Mouse (Mus musculus) lung, adult 18-20 months (tissue): ENCODE measurements around the gene Anapc13.

Experiments
- DNase-seq, 2 experiments: peaks; one replicate each; pipeline ENCODE4 v3.0.0; 2022; ENCODE audit warnings: mixed read lengths in 2 of 2

The Anapc13 gene

GRCm38 (mm10) chr9:102625983-102626838 is at the start of gene Anapc13, which contains the start of gene Cep63:
Gene Anapc13, plus strand, starts transcription at chr9:102626296.
Gene Cep63, minus strand, starts transcription at chr9:102626534.
- DNase-seq = peak; percentile 97

GRCm38 (mm10) chr9:102577480-102577879 is 48.6 kb upstream of the Anapc13 start:
- peak; percentile 22 to 32 for DNase-seq

DNA sequence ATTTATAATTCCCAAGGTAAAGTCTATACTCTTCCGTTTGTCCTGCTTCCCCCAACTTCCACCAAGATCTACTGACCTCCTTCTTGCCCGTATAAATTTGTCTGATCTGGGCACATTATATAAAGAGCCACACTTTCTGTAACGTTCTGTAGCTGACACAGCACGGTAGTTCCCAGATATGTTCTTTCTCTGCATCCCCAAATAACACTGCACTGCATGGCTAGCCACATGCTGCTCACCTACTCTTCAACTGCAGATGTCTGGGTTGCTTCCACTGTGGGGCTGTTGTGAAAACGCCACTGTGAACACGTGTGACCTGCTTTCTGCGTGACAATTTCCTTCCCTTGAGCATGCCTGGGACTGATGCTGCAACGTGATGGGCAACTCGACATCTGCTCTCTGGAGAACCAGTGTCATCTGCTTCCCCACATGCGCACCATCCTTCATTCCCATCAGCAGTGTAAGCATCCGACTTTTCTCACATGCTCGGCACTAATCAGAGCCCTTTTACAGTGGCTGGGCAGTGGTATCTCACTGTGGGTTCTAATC is 44.1 kb upstream of the Anapc13 start:
- DNase-seq = no peak

GRCm38 (mm10) chr9:102587347-102587746 is 38.7 kb upstream of the Anapc13 start:
- DNase-seq = no peak

DNA sequence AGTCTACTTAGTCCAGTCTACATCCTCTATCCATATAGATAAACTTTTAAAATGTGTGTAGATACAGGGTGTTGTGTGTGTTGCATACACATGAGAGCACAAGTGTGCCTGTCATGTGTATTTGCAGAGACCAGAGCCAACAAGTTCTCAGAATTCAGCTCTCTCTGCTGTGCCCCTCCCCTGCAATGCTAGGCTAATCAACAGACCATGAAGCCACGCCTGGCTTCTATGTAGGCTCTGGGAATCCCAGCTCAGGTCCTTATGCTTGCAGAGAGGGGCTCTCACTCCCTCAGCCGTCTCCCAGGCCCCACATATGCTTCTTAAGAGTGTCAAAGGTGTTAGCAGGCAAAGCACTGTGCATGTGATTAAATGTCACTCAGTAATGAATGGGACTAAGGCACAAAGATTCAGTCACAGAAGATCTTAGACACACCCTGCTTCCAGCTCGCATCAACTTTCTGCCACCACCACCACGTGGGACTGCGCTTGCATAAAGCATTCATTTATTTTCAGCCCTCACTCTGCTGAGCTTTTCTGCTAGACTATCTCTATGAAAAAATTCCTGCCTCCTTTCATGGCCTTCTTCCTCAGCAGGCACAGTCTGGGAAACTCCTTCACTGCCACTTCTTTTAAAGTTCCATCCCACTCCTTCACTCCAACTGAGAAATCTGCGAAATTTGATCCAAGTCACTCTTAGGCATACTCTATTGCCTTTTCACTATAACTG is 31.3 kb upstream of the Anapc13 start:
- no peak for DNase-seq

- DNase-seq = no peak
Measured at GRCm38 (mm10) chr9:102595662-102596436, 30.2 kb upstream of the Anapc13 start.

DNA sequence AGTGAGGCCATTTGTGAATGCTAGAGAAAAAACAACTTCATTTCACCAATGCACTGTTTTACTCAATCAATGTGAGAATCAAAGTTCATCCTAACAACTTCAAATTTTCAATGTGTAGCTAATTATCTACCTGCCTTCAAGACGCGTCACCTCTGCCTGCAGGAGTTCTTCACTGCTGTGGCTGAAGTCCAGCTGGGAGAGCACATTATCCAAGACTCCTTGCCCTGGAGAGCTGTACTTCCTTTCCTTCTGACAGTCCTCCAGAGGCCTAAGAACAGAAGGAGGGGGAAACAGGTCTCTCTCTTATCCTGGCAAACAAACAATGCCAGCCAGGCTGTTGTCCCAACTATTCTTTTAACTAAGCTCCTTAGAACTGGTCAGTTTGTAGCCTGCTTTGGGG is 24.9 kb upstream of the Anapc13 start:
- no peak for DNase-seq

DNA sequence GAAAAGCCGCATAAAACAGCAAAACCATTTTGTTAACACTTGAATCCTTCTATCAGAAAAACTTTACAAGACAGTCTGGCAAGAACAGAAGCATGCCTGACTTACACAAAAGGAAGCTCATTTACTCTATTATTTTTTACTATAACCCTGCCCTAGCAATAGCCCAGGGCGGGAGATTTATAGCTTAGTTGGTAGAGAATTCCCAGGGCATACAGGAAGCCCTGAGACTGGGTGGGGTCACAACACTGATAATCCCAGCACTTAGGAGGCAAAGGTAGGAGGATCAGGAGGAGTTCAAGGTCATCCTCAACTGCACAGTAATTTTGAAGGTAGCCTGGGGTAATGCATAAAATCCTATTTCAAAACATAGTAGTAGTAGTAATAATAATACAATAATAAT is 24.4 kb upstream of the Anapc13 start:
- no peak for DNase-seq

DNA sequence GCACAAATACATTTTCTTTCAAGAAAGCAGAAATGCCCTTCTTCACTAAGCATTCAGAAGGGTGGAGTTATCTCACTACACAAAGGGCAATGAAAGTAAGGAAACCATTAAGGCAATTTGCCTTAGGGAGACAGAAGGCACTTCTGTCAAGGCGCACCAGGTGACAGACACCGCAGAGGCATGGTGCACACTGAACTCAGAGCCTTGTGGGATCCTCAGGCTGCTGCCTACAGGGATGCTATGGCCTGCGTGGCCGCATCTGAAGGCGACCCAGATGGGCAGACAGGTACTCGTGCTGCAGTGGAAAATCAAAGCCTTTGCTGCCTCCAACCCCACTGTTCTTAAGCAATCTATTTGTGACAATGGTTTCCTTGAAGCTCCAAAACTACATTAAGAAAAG is 20.9 kb upstream of the Anapc13 start:
- no peak for DNase-seq

DNA sequence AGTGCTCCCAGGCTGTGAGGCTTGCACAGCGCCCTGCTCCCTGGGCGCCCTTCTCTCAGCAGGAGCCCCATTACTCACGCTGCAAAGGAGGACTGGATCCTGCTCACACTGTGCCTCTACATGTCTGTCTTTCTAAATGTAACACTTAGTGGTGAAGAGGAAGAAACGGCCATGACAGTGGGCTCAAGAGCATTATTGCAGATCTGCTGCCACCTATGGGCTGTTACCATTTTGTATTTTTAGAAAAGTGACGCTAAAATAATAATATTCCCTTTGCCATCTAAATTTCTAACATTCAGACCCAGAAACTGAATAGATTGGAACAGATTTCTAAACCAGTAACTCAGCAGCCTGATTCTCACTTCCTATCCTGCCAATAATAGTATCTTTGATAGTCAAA is 18.6 kb upstream of the Anapc13 start:
- DNase-seq = no peak

DNA sequence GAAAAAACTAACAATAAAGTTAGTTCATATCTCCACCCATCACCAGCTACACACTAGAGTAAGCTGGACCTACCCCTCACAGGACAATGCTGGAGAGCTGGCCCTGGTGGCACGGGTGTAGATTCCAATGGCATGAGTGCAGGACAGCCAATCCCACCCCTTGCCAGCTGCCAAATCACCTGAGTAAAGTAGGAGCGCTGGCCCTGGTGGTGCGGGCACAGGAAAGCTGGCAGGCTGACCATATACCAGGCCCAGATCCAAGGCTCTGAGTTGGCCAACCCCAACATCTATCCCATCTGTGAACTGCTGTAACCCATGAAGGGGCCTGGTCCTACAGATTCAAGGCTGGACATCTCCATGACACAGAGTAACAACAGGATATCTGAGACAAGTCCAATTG is 16.9 kb upstream of the Anapc13 start:
- no peak for DNase-seq

DNA sequence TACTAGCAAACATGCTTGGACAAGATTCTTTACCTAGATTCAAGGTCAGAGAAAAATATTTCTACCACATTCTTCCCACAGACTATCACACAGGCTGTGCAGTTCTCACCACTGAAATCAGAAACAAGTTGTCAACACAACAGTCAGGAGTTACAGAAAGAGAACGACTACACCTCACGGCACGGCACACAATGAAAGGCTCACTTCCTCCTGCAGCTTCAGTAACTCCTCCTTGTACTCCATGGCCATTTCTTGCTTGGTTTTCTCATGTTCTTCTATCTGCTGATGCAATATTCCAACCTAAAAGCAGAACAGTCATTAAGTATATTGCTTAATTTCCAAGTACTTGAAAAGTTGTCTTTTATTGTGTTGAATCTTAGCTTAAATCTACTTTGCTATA is 11.0 kb upstream of the Anapc13 start:
- no peak for DNase-seq

GRCm38 (mm10) chr9:102616267-102616666 is 9.8 kb upstream of the Anapc13 start:
- no peak for DNase-seq

GRCm38 (mm10) chr9:102621385-102621784 is 4.7 kb upstream of the Anapc13 start:
- no peak for DNase-seq

DNA sequence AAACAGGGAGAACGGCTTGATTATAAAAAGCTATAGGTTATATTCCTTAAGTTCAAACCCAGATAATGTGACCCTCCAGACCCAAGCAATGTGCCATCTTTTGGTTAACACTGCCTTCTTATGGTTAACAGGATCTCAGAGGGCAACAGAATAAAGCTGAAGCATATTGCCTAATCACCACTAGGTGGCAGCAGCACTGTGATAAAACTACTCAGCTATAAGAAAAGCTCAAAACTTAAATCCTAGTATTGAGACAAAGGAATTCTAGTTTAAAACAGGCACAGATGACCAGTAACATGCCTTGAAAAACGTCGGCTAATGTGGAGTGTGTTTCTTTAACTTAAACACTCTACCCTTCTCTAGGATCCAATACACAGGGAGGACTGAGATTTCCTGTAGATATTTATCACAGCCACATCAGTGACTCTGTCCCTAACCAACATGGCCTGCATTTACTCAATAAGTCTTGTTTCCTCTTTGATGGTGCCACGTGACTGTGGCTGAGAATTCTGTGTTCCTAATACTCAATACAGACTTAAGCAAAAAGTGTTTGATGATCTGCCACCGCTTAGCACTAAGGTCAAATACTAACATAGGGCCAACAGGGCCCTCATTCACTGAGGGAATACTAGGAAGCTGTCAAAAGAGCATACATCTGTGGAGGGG is 3.8 kb upstream of the Anapc13 start:
- peak in 1 of 2 experiments; percentile 44 for DNase-seq

- no peak for DNase-seq
Measured at GRCm38 (mm10) chr9:102622876-102623275, 3.2 kb upstream of the Anapc13 start.

GRCm38 (mm10) chr9:102623581-102623980 is 2.5 kb upstream of the Anapc13 start:
- DNase-seq = peak; percentile 38 to 57

DNA sequence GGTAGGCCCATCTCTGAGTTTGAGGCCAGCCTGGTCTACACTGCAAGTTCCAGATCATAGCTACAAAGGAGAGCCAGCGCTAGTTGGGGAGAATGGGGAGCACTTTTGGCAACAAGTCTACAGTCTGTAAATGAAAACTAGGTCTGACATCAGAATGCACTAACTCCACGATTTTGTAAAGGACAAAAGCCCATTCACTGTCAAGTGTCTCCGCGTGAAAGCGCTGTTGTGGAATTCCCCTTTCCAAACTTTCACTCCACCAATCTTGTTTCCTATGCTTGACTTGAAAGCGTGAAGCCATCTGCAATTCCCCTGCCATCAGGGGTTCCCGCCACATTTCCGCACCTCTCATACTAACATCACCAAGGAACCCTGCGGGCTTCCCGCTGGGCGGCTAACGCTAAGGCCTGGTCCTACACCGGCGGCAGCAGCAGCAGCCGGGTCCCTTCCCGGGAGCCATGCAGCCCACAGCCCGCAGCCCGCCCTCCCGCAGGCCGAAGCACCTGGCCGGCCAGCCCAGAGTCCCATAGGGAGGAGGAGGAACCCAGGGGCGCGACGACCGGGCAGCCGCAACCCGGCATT is 604 bp upstream of the Anapc13 start:
- peak in 1 of 2 experiments; percentile 9 for DNase-seq

GRCm38 (mm10) chr9:102626839-102627225 is 736 bp downstream of the Anapc13 start:
- DNase-seq = no peak

- DNase-seq = peak; percentile 53 to 62
Measured at GRCm38 (mm10) chr9:102627442-102627841, 1.3 kb downstream of the Anapc13 start.

- DNase-seq = no peak
Measured at GRCm38 (mm10) chr9:102629052-102629451, 3.0 kb downstream of the Anapc13 start.

GRCm38 (mm10) chr9:102631589-102632147 is 5.6 kb downstream of the Anapc13 start:
- DNase-seq = no peak
